Mouse (Mus musculus): ENCODE measurements around the gene Cep112.

DNA sequence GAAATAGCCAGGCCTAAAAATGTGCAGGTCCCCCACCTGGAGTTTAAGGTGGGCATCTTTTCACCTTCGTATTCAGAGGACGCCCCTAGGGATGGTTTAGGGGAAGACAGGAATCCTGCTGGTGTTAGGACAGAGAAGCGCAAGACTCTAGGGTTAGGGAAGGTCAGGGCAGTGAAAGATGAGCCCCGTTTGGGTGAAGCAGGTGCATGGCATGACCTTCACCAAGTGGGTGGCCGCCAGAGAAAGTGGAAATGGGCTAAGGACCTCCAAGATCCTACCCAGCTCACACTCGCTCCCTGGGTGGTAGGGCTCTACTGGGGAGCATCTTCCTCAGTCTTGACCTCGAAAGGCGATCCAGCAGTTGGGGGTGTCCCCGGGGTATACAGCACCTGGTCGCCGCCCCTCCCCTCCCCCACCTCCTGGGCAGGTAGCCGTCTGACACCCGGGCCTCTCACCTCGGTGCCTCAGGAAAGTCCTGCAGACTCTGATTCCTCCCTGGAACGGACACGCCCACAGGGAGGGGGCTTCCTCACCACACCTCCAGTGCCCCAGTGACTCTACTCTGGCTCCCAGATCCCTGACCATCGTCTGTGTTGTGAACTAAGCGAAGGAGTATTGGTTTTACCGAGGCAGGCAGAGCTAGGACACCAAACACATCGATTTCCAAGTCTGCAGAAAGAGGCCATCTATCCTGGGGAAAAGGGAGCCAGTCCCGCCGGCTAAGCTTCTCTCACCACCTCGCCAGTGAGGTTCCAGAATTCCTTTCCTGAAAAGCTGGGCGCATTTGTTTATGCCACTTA lies 484.6 kb downstream of the Cep112 start:
- TF ChIP-seq CTCF (IDR thresholded peaks at IDR 0.05; ENCODE audit: control insufficient read depth, insufficient read depth, low read length) = no peak
- TF ChIP-seq POLR2A (IDR thresholded peaks at IDR 0.05; ENCODE audit: borderline replicate concordance, control insufficient read depth, low read depth, low read length) = no peak

All from bone marrow, adult 2 months (tissue).